Mouse (Mus musculus) heart, embryonic 11.5 days (tissue): Measurements from ENCODE around the gene Rnd2. TPM values are rescaled to one million over a fixed set of nuclear protein-coding genes. Genes with fewer than 3 reads are reported as not detected.

ENCODE experiments used
- ATAC-seq: fragments of 200-750 bp; cut with Nextera tagmentation; replicated peaks from 2 replicates; pipeline ENCODE4 v1.8.0; 2017; ENCODE audit warnings: moderate library complexity; ENCODE audit not compliant: insufficient number of reproducible peaks, low FRiP score, low TSS enrichment
- H3K27ac ChIP-seq: fragments of 300-500 bp; sonication (generic); 2 replicates; pipeline ENCODE4 v1.5.1; 2014; ENCODE audit warnings: mild to moderate bottlenecking, low read depth, low read length
- H3K27me3 ChIP-seq: fragments of 300-500 bp; sonication (generic); 2 replicates; pipeline ENCODE4 v1.6.1; 2014; ENCODE audit warnings: mild to moderate bottlenecking, low read length, mixed read lengths; ENCODE audit not compliant: control insufficient read depth, insufficient read depth
- H3K36me3 ChIP-seq: fragments of 300-500 bp; sonication (generic); 2 replicates; pipeline ENCODE4 v1.6.1; 2014; ENCODE audit warnings: mild to moderate bottlenecking, low read length, moderate library complexity, mixed read lengths; ENCODE audit not compliant: control insufficient read depth, insufficient read depth
- H3K4me1 ChIP-seq: fragments of 300-500 bp; sonication (generic); 2 replicates; pipeline ENCODE4 v1.6.1; 2014; ENCODE audit warnings: low read length; ENCODE audit not compliant: control insufficient read depth, insufficient read depth
- H3K4me2 ChIP-seq: fragments of 300-500 bp; sonication (generic); 2 replicates; pipeline ENCODE4 v1.6.1; 2014; ENCODE audit warnings: mild to moderate bottlenecking, moderate library complexity
- H3K4me3 ChIP-seq: fragments of 300-500 bp; sonication (generic); 2 replicates; pipeline ENCODE4 v1.5.1; 2014; ENCODE audit warnings: low read depth, low read length
- H3K9ac ChIP-seq: fragments of 300-500 bp; sonication (generic); 2 replicates; pipeline ENCODE4 v1.6.1; 2014; ENCODE audit warnings: mild to moderate bottlenecking, low read depth, low read length, moderate library complexity
- H3K9me3 ChIP-seq: fragments of 300-500 bp; sonication (generic); replicated peaks from 2 replicates; pipeline ENCODE4 v1.6.1; 2016; ENCODE audit warnings: low read length; ENCODE audit not compliant: control insufficient read depth
- WGBS: fragments of 180-500 bp; shearing (Covaris S2); extraction: QIAGEN DNeasy Blood & Tissue Kit; methylation state at CpG from one replicate; pipeline ENCODE4 v1.1.7; 2014; ENCODE audit not compliant: insufficient replicate concordance; 5-methylcytosine and 5-hydroxymethylcytosine counted together
- polyA plus RNA-seq: library from polyadenylated mRNA; unstranded; fragments of >200 nt; fragmentation: Nextera tagmentation; extraction: Ambion mirVana; gene quantifications from 2 replicates; pipeline ENCODE4 v1.2.1, GENCODE M21; 2014

Gene Rnd2
- polyA plus RNA-seq, 1 experiment from 2014 or later = 22.3 TPM

DNA sequence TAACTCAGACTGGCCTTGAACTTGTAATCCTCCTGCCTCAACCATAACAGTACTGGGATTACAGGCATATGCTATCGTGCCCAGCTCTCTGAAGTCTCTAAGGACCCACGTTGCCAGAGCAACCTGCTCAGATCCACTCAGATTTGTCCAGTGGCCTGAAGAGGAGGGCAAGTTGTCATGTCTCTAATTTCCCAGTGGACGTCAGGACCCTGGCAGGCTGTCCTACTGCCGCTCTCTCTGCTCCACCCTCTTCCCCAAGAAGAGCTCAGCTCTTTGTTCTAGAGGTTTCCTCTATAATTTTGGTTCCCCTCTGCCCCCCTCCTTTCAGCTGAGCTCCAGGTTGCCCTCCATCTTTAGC, 12.4 kb downstream of the Rnd2 start:
- H3K4me2 ChIP-seq = no peak overlapping the region
- no peaks in the 10 kb centered on the region for H3K9me3 ChIP-seq
- no peak for ATAC-seq
- H3K4me3 ChIP-seq = no peak overlapping the region
- no peaks in the 10 kb centered on the region for H3K36me3 ChIP-seq
- H3K9ac ChIP-seq = no peak overlapping the region
- WGBS = 58% methylated on average over 4 of the region's 4 CpGs
- peaks cover 34% of the 10 kb centered on the region for H3K4me1 ChIP-seq
- no peaks in the 10 kb centered on the region for H3K27me3 ChIP-seq
- H3K27ac ChIP-seq = no peak overlapping the region

DNA sequence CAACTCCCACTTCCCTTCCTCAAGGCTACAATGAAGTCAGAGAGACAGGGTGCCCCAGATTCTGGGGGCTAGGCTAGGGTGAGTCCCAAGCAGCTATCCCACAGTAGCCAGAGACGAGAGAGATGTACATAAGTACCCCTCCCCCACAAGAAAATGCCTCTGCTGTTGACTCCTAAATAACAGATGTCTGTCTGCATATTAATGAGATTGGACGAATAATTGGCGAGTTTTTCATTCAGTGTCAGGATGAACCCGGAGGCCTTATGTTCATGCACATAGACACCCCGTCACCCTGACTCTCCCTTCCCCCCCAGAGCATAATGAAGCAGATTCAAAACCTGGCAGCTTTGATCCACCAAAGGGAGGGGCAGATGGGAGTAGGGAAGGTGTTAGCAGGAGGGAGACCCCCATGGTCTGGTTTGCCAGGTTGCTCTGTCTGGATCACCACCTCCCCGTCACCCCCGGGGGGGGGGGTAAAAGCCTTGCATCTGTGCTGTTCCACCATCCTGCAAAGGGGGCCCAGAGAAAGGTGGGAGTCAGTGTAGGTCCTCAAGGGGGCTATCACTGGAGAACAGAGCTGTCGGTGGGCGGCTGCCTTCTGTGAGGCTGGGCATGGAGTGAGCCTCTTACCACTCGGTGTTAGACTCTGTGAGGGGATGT, 12.9 kb downstream of the Rnd2 start:
- whole genome bisulfite sequencing = 54% methylated on average over 10 of the region's 10 CpGs
- no peaks in the 10 kb centered on the region for H3K27me3 ChIP-seq
- H3K36me3 ChIP-seq = no peaks in the 10 kb centered on the region
- no peaks in the 10 kb centered on the region for H3K9me3 ChIP-seq
- ATAC-seq = no peak
- no peak overlapping the region for H3K27ac ChIP-seq
- no peak overlapping the region for H3K4me3 ChIP-seq
- no peak overlapping the region for H3K4me2 ChIP-seq
- peaks cover 29% of the 10 kb centered on the region for H3K4me1 ChIP-seq
- H3K9ac ChIP-seq = no peak overlapping the region

DNA sequence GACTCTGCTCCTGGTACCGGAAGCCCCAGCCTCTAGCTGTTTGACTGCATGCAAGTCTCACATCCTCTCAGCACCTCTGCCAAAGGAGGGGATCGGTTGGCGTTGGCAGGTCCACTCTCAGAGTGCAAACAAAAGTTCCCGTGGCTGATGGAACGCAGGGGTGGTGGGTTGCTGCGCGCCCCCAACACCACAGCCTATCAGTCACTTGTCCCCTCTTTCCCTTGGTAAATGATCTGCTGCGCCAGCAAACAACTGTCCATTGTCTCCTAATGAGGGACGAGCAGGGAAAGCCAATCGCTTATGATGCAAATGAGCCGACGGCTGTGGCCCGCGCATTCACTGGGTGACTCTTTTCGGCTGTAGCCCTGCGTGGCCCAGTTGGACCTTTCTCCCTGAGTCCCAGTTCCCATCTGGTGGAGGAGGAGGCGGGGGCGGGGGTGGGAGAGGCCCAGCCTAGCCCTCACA, 14.4 kb downstream of the Rnd2 start:
- no peak overlapping the region for H3K4me3 ChIP-seq
- H3K36me3 ChIP-seq = no peaks in the 10 kb centered on the region
- no peak for ATAC-seq
- peak overlapping the region; percentile 43 for H3K4me2 ChIP-seq
- H3K4me1 ChIP-seq = peaks cover 29% of the 10 kb centered on the region
- no peaks in the 10 kb centered on the region for H3K9me3 ChIP-seq
- no peaks in the 10 kb centered on the region for H3K27me3 ChIP-seq
- 0 out of 2 replicates have a peak overlapping the region, but pooled peaks have one; percentile 7 for H3K27ac ChIP-seq
- 7% methylated on average over 18 of the region's 18 CpGs for WGBS
- peak overlapping the region; percentile 36; the same call in 1 of the 2 replicates for H3K9ac ChIP-seq

- peak; percentile 46 for ATAC-seq
- H3K27me3 ChIP-seq = no peaks in the 10 kb centered on the region
- H3K4me3 ChIP-seq = no peak overlapping the region
- no peaks in the 10 kb centered on the region for H3K9me3 ChIP-seq
- H3K36me3 ChIP-seq = no peaks in the 10 kb centered on the region
- H3K4me2 ChIP-seq = peak overlapping the region; percentile 5; the same call in 1 of the 2 replicates
- no peak overlapping the region for H3K9ac ChIP-seq
- WGBS = 8% methylated on average over 6 of the region's 6 CpGs
- H3K4me1 ChIP-seq = peaks cover 38% of the 10 kb centered on the region
- H3K27ac ChIP-seq = peak overlapping the region; percentile 22
Observed at GRCm38 (mm10) chr11:101480912-101481311, 16.1 kb downstream of the Rnd2 start.

DNA sequence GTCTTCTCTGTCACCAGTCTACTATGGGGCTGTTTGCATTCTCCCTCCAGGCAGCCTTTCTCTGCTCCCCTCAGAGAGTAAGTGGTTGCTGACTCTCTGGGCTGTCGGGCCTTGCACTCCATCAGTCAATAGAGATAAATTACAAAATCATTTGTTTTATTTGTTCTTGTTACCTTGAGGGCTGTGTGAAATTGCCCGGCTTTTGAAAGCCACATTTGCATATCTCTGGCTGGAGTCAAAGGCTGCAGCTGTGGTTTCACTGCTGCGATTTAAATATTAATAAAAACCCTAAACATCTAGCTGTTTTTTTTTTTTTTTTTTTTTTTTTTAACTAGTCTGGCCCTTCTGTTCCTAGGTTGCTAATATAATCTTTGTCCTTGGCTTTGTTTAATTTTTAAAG, 19.0 kb downstream of the Rnd2 start:
- Histone ChIP-seq H3K4me1 (peaks cover 43% of the 10 kb centered on the region), H3K27me3 (no peaks in the 10 kb centered on the region), H3K36me3 (peaks cover 4% of the 10 kb centered on the region; the same call in 1 of the 2 replicates), H3K27ac (no peak overlapping the region), H3K9ac (no peak overlapping the region), H3K4me3 (no peak overlapping the region), H3K4me2 (no peak overlapping the region), H3K9me3 (no peaks in the 10 kb centered on the region)
- 36% methylated on average over 3 of the region's 3 CpGs for WGBS
- no peak for ATAC-seq

DNA sequence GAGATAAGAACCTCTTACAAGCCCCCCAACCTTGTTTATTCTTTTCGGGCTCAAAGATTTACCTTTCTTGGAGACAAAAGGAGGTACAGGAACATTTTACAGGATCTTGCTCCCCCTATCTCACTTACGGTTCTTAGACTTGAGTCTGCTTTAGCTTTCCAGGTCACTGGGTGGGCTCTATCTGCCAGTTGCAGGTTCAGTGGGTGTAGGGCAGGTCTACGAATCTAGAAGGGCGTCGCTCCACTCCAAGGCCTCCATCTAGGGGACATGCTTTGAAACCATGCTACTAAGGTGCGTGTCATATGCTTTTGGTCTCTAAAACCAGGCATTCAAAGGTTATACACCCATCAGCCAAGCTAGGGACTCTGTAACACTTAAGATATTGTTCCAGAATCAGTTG, 19.4 kb downstream of the Rnd2 start:
- H3K4me1 ChIP-seq = peaks cover 38% of the 10 kb centered on the region
- no peak overlapping the region for H3K27ac ChIP-seq
- no peak for ATAC-seq
- H3K9ac ChIP-seq = no peak overlapping the region
- whole genome bisulfite sequencing = 61% methylated on average over 6 of the region's 6 CpGs
- H3K27me3 ChIP-seq = no peaks in the 10 kb centered on the region
- no peak overlapping the region for H3K4me2 ChIP-seq
- H3K9me3 ChIP-seq = no peaks in the 10 kb centered on the region
- H3K4me3 ChIP-seq = no peak overlapping the region
- H3K36me3 ChIP-seq = peaks cover 4% of the 10 kb centered on the region; the same call in 1 of the 2 replicates

DNA sequence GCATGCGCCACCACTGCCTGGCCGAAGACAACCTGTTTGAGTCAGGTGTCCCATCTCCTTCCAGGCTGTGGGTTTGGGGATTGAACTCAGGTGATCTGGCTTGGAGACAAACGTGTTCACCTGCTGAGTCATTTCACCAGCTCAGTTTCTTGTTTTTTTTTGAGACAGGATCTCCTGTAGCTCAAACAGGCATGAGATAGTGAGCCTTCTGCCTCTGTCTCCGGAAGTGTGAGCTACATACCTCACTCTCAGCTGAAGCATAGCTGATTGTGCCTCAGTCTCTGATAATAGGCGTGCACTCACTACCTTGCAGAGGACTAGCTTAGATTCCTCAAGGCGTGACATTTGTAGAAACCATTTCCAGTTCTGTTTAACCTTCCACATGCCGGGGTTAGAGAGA, 20.0 kb downstream of the Rnd2 start:
- Histone ChIP-seq H3K9ac (no peak overlapping the region), H3K4me1 (peaks cover 33% of the 10 kb centered on the region), H3K27ac (no peak overlapping the region), H3K4me3 (no peak overlapping the region), H3K9me3 (no peaks in the 10 kb centered on the region), H3K27me3 (no peaks in the 10 kb centered on the region), H3K36me3 (peaks cover 7% of the 10 kb centered on the region), H3K4me2 (no peak overlapping the region)
- 54% methylated on average over 7 of the region's 7 CpGs for WGBS
- no peak for ATAC-seq

DNA sequence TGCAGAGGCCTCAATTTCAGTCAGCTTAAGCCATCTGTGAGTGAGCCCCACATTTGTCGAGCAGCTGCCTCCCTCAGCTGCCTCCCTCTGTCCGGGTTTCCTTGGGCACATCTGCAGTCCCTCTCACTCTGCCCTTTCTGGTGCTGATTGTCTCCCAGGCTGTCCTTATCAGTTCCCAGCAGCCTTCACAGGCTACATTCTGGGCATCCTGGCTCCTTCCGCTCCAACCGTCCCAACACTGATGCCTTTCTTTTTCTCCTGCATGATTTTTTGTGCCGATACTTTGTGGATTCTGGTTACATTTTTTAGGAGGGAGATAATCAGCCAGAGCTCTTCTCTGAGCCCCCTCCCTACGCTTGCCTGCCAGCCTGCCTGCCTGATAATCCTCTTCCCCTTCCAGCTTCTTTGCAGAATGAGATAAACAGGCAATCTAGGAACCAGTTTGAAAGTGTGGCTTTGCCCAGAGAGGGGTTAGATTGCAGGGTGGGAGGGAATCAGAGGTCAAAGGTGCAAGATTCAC, 20.8 kb downstream of the Rnd2 start:
- H3K9me3 ChIP-seq = no peaks in the 10 kb centered on the region
- peaks cover 27% of the 10 kb centered on the region for H3K4me1 ChIP-seq
- 7% methylated on average over 6 of the region's 6 CpGs for WGBS
- peak overlapping the region; percentile 60 for H3K27ac ChIP-seq
- H3K9ac ChIP-seq = no peak overlapping the region; the same call in 1 of the 2 replicates
- H3K27me3 ChIP-seq = no peaks in the 10 kb centered on the region
- peak; percentile 41; the same call in 1 of the 2 replicates for ATAC-seq
- H3K4me3 ChIP-seq = no peak overlapping the region
- H3K36me3 ChIP-seq = peaks cover 8% of the 10 kb centered on the region
- H3K4me2 ChIP-seq = peak overlapping the region; percentile 20

DNA sequence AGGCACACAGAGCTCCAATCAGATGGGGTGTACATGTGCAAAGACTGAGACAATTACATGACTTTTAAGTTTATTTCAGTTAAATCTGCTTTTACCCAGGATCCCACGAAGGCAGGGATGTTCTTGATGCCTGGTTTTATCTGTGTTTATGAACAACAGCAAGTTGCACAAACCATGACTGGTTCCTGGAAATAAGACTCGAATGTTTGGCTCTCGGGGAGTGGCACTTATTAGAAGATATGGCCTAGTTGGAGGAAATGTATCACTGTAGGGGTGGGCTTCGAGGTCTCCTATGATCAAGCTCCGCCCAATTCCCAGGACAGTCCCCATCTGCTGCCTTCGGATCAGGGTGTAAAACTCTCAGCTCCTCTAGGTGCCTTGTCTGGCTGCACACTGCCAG, 21.3 kb downstream of the Rnd2 start:
- no peaks in the 10 kb centered on the region for H3K9me3 ChIP-seq
- 53% methylated on average over 6 of the region's 6 CpGs for WGBS
- H3K4me3 ChIP-seq = no peak overlapping the region
- ATAC-seq = no peak
- H3K9ac ChIP-seq = no peak overlapping the region
- H3K4me1 ChIP-seq = peaks cover 22% of the 10 kb centered on the region
- peaks cover 8% of the 10 kb centered on the region for H3K36me3 ChIP-seq
- H3K4me2 ChIP-seq = no peak overlapping the region; the same call in 1 of the 2 replicates
- no peaks in the 10 kb centered on the region for H3K27me3 ChIP-seq
- peak overlapping the region; percentile 60 for H3K27ac ChIP-seq
